ENCODE assay signal across 10 mouse cellular contexts in the genomic region with DNA sequence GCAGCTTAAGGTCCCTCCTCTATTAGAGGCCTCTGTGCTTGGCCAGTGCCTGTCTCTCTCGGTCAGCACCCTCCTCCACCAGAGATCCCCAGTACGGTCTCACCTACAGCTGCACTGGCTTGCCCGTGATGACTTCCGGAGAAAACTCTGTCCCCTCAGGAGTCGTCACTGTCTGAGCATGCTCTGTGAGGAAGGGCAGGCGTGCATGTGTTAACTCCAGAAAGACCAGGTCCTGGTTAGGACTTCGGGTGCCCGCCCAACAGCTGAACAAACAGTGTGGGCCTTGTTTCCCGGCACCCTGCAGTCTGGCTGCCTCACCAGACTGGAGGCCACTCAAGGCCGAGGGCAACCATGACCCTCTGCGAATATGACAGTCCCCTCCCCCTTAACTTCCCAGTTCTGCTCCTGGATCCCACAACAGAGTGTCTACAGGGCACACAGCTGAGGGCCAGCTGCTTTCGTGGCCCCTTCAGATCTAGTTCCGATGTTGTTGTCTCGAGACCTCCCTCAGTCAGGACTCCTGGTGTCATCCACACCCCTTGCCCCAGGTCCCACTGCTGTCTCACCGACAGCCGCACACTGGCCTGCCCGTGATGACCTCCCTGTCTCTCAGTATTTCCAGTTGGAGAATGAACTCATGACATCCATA. TPM values are rescaled to one million over a fixed set of nuclear protein-coding genes. Genes with fewer than 3 reads are reported as not detected.
DNase-seq lines count a peak whose midpoint lies in the region; ATAC-seq and TF ChIP-seq lines count a peak whose summit lies in the region.
"Had no signal": no experiment of that assay in that cellular context is flagged by ENCODE, and none has a peak within 500 bp of the region (broad histone marks: within the 10 kb centered on the region; RNA-seq: fewer than 3 reads in every experiment).

No protein-coding gene starts in this region.

- H3K9me3 ChIP-seq in midbrain, embryonic 11.5 days (ENCODE audit: control insufficient read depth, low read length), result no peaks in the 10 kb centered on the region
- H3K9me3 ChIP-seq in midbrain, embryonic 14.5 days (ENCODE audit: control insufficient read depth, low read length), result no peaks in the 10 kb centered on the region
- no peaks in the 10 kb centered on the region for H3K9me3 ChIP-seq in stomach, postnatal 0 days (ENCODE audit: control insufficient read depth, low read length)
- no peaks in the 10 kb centered on the region for H3K9me3 ChIP-seq in forebrain, embryonic 10.5 days

- H3K4me1 ChIP-seq in midbrain, embryonic 11.5 days (ENCODE audit: control insufficient read depth, insufficient read depth, low read length), result no peaks in the 10 kb centered on the region
- H3K4me1 ChIP-seq in midbrain, embryonic 14.5 days (ENCODE audit: control insufficient read depth, insufficient read depth, low read length), result peaks cover 5% of the 10 kb centered on the region; the same call in 1 of the 2 replicates
- H3K4me1 ChIP-seq in stomach, postnatal 0 days (replicated peaks; ENCODE audit: control insufficient read depth, insufficient read depth), result 0 out of 2 replicates have a peak, but pooled peaks cover 2% of the 10 kb centered on the region
- peaks cover 11% of the 10 kb centered on the region; the same call in 1 of the 2 replicates for H3K4me1 ChIP-seq in forebrain, embryonic 10.5 days

- no peak overlapping the region for H3K9ac ChIP-seq in midbrain, embryonic 11.5 days (ENCODE audit: low read length)
- H3K9ac ChIP-seq in midbrain, embryonic 14.5 days (replicated peaks; ENCODE audit: low read length), result no peak overlapping the region
- H3K9ac ChIP-seq in stomach, postnatal 0 days (ENCODE audit: low read length), result no peak overlapping the region

- H3K4me3 ChIP-seq in midbrain, embryonic 11.5 days (ENCODE audit: low read depth, low read length), result no peak overlapping the region
- H3K4me3 ChIP-seq in midbrain, embryonic 14.5 days (replicated peaks; ENCODE audit: low read depth, low read length), result no peak overlapping the region
- H3K4me3 ChIP-seq in stomach, postnatal 0 days (ENCODE audit: low read depth, low read length), result no peak overlapping the region
- no peak overlapping the region for H3K4me3 ChIP-seq in forebrain, embryonic 10.5 days

- WGBS in midbrain, embryonic 11.5 days, result 71% methylated on average over 17 of the region's 17 CpGs
- 73% methylated on average over 17 of the region's 17 CpGs for WGBS in midbrain, embryonic 14.5 days
- WGBS in stomach, postnatal 0 days, result 48% methylated on average over 17 of the region's 17 CpGs
- 74% methylated on average over 17 of the region's 17 CpGs for WGBS in forebrain, embryonic 10.5 days

- no peak overlapping the region for H3K27ac ChIP-seq in midbrain, embryonic 11.5 days (ENCODE audit: low read depth, low read length)
- H3K27ac ChIP-seq in midbrain, embryonic 14.5 days (replicated peaks; ENCODE audit: low read depth, low read length), result no peak overlapping the region
- H3K27ac ChIP-seq in stomach, postnatal 0 days (replicated peaks), result no peak overlapping the region
- no peak overlapping the region for H3K27ac ChIP-seq in forebrain, embryonic 10.5 days

- no peak overlapping the region for H3K4me2 ChIP-seq in midbrain, embryonic 11.5 days
- H3K4me2 ChIP-seq in midbrain, embryonic 14.5 days (ENCODE audit: low read length), result no peak overlapping the region
- H3K4me2 ChIP-seq in stomach, postnatal 0 days (replicated peaks; ENCODE audit: low read depth), result no peak overlapping the region

- DNase-seq in gastrocnemius, postnatal 14 days, result peak; percentile 62
- no peak for DNase-seq in gastrocnemius, adult 18-20 months (ENCODE audit: low spot score)
- DNase-seq in midbrain, embryonic 11.5 days (ENCODE audit: low spot score, missing footprints), result peak; percentile 31
- no peak for DNase-seq in midbrain, embryonic 14.5 days
- peak; percentile 29 to 38 for DNase-seq in kidney, postnatal 4 days
- peak; percentile 64 for DNase-seq in stomach, postnatal 0 days (ENCODE audit: low spot score)
- no peak for DNase-seq in forebrain, embryonic 10.5 days (ENCODE audit: extremely low spot score, low spot score)

- no peak for TF ChIP-seq CTCF in stomach, postnatal 0 days (IDR thresholded peaks at IDR 0.05; ENCODE audit: low read depth)

- intact Hi-C loops in gastrocnemius, postnatal 14 days (cut with DNase I; ENCODE audit: low total_unique reads), result no loop called here

- no peak for ATAC-seq in midbrain, embryonic 11.5 days (ENCODE audit: low FRiP score)
- no peak for ATAC-seq in midbrain, embryonic 14.5 days (ENCODE audit: low FRiP score, low TSS enrichment)
- peak; percentile 13; the same call in 1 of the 2 replicates for ATAC-seq in stomach, postnatal 0 days (ENCODE audit: low FRiP score, low TSS enrichment)
- ATAC-seq in megakaryocyte, adult 5-6 weeks (ENCODE audit: poor library complexity, severe bottlenecking), result no peak

- TF ChIP-seq EP300 in stomach, postnatal 0 days (optimal IDR thresholded peaks at IDR 0.05), result no peak

- no peaks in the 10 kb centered on the region for H3K36me3 ChIP-seq in midbrain, embryonic 11.5 days (ENCODE audit: control insufficient read depth, insufficient read depth, low read length)
- H3K36me3 ChIP-seq in midbrain, embryonic 14.5 days (ENCODE audit: control insufficient read depth, insufficient read depth, low read length), result no peaks in the 10 kb centered on the region
- no peaks in the 10 kb centered on the region for H3K36me3 ChIP-seq in stomach, postnatal 0 days (ENCODE audit: control insufficient read depth, insufficient read depth, low read length)
- H3K36me3 ChIP-seq in forebrain, embryonic 10.5 days (replicated peaks), result no peaks in the 10 kb centered on the region

- H3K27me3 ChIP-seq in midbrain, embryonic 11.5 days (ENCODE audit: control insufficient read depth, insufficient read depth, low read length), result no peaks in the 10 kb centered on the region
- no peaks in the 10 kb centered on the region for H3K27me3 ChIP-seq in midbrain, embryonic 14.5 days (ENCODE audit: control insufficient read depth, insufficient read depth, low read length)
- H3K27me3 ChIP-seq in stomach, postnatal 0 days (ENCODE audit: control insufficient read depth, insufficient read depth, low read length), result no peaks in the 10 kb centered on the region
- peaks cover 53% of the 10 kb centered on the region for H3K27me3 ChIP-seq in forebrain, embryonic 10.5 days (ENCODE audit: poor library complexity, severe bottlenecking)

RNA-seq across cellular contexts. Expression of gene Wnt7b, which starts 23.8 kb away (rescaled TPM):
- total RNA-seq in gastrocnemius, postnatal 14 days (2021), result under 1 TPM; 0.09 to 0.12 TPM
- under 1 TPM in 1 of 2 experiments, not detected in 1; 0.07 TPM for total RNA-seq in gastrocnemius, adult 18-20 months (2021)
- 38.5 and 44.3 TPM in 2 replicates for polyA plus RNA-seq in midbrain, embryonic 11.5 days (2014; fragmentation: Nextera tagmentation; extraction: Ambion mirVana)
- polyA plus RNA-seq in midbrain, embryonic 14.5 days (2014; fragmentation: Nextera tagmentation; extraction: Ambion mirVana), result 38.0 and 43.1 TPM in 2 replicates
- polyA plus RNA-seq in stomach, postnatal 0 days (2015; fragmentation: Nextera tagmentation; extraction: Ambion mirVana), result 20.6 and 24.4 TPM in 2 replicates
- 126 and 134 TPM in 2 replicates for polyA plus RNA-seq in forebrain, embryonic 10.5 days (2016; fragmentation: Nextera tagmentation; extraction: Ambion mirVana)
- not detected in 2 replicates for total RNA-seq in megakaryocyte, adult 5-6 weeks (2015)
- not detected in 2 replicates for total RNA-seq in megakaryocyte, adult 5-6 weeks (2017)
- total RNA-seq: CH12.LX; hematopoietic stem cell, adult 5-6 weeks had no signal

Comparison
In these comparisons a context has a peak if more than half of its experiments do, and no peak if none do; other contexts are left out.
1. DNase-seq: peak in gastrocnemius, postnatal 14 days (single experiment), midbrain, embryonic 11.5 days (single experiment), kidney, postnatal 4 days (2 of 2) and stomach, postnatal 0 days (single experiment); none in gastrocnemius, adult 18-20 months (single experiment), midbrain, embryonic 14.5 days (single experiment) and forebrain, embryonic 10.5 days (single experiment).